Mouse (Mus musculus) megakaryocyte, embryonic 14.5 days (primary cell): ENCODE measurements around the gene Rnf183.

ENCODE experiments used
- FLI1 ChIP-seq: IDR thresholded peaks from 2 replicates; pipeline ENCODE4 v1.6.1; 2012; ENCODE audit warnings: low read length, inconsistent platforms, mixed read lengths
- GATA1 ChIP-seq: IDR thresholded peaks from 3 replicates; pipeline ENCODE4 v1.6.1; 2012; ENCODE audit warnings: mixed read lengths, low read length, inconsistent platforms, borderline replicate concordance

DNA sequence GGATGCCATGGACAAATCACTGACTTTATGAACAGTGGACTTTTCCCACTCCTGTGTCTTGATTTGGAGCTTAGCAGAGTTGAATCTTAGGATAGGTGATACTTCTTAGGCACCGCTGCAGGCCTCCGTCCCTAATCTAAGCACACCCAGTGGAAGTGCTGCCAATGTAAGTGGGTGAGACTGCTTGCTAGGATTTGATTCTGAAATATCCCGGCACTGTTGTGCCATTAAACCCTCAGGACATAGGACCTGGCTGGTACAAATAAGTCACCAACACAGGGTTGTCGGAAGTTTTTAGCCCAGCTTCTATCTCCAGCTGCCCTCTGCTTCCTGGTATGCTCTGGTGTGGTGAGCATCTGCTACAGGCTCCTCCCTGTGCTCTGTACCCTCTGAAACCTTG lies 9.2 kb downstream of the Rnf183 start:
- TF ChIP-seq FLI1 (no peak), GATA1 (no peak)
